Mouse (Mus musculus) lung, adult 2 months (tissue): Measurements from ENCODE around the gene Rnase13. TPM values are rescaled to one million over a fixed set of nuclear protein-coding genes. Genes with fewer than 3 reads are reported as not detected.
"Not testable (repeated sequence)": the region's sequence is repeated elsewhere in the genome, so short reads cannot be mapped to it uniquely, and the experiment has no call there.

ENCODE experiments used
- DNase-seq: peaks from one replicate; pipeline ENCODE4 v3.0.0; 2022
- H3K4me1 ChIP-seq: fragments of 200-500 bp; 2 replicates; pipeline ENCODE4 v1.6.1; 2011; ENCODE audit warnings: low read length; ENCODE audit not compliant: control insufficient read depth, insufficient read depth
- H3K4me3 ChIP-seq: fragments of 200-500 bp; replicated peaks from 2 replicates; pipeline ENCODE3; 2011; ENCODE audit warnings: low read depth, mild to moderate bottlenecking, control low read depth, low read length; ENCODE audit errors: extremely low read depth
- CTCF ChIP-seq: fragments of 200-500 bp; IDR thresholded peaks from 2 replicates; pipeline ENCODE4 v1.5.1; 2011; ENCODE audit warnings: mild to moderate bottlenecking, low read length, control low read depth; ENCODE audit not compliant: insufficient read depth
- POLR2A ChIP-seq: fragments of 200-500 bp; IDR thresholded peaks from 2 replicates; pipeline ENCODE4 v1.6.1; 2011; ENCODE audit warnings: low read depth, mild to moderate bottlenecking, control low read depth, low read length, borderline replicate concordance; ENCODE audit errors: extremely low read depth
- WGBS: fragments of 180-500 bp; shearing (Covaris S2); methylation state at CpG from one replicate; pipeline ENCODE4 v1.1.7; 2018; 5-methylcytosine and 5-hydroxymethylcytosine counted together
- polyA plus RNA-seq: library from polyadenylated mRNA; depleted of rRNA; stranded (reverse); fragments of >200 nt; gene quantifications from 2 replicates; pipeline ENCODE4 v1.2.3, GENCODE M21; 2012

Gene Rnase13
- polyA plus RNA-seq, 1 experiment, result not detected

- Histone ChIP-seq H3K4me1 (no peaks in the 10 kb centered on the region), H3K4me3 (peak overlapping the region; percentile 22)
- no peak for DNase-seq
- WGBS, result 43% methylated on average over 9 of the region's 9 CpGs
- TF ChIP-seq POLR2A (no peak), CTCF (no peak)
Measured at GRCm38 (mm10) chr14:51929968-51930367, 7.4 kb upstream of the Rnase13 start.

- Histone ChIP-seq H3K4me3 (peak overlapping the region; percentile 22), H3K4me1 (no peaks in the 10 kb centered on the region)
- peak; percentile 28 for DNase-seq
- TF ChIP-seq POLR2A (peak; percentile 69; the same call in 1 of the 2 replicates), CTCF (no peak)
- 56% methylated on average over 8 of the region's 8 CpGs for WGBS
Measured at GRCm38 (mm10) chr14:51929309-51929943, 6.9 kb upstream of the Rnase13 start.

GRCm38 (mm10) chr14:51926930-51927329 lies 4.4 kb upstream of the Rnase13 start:
- not testable (repeated sequence) for H3K4me1 ChIP-seq, H3K4me3 ChIP-seq, DNase-seq
- WGBS, result 95% methylated on average over 11 of the region's 11 CpGs

- TF ChIP-seq CTCF, result no peak
- TF ChIP-seq POLR2A, result no peak
- 71% methylated on average over 4 of the region's 4 CpGs for WGBS
- DNase-seq, result no peak
- Histone ChIP-seq H3K4me1 (no peaks in the 10 kb centered on the region), H3K4me3 (no peak overlapping the region)
Measured at GRCm38 (mm10) chr14:51923492-51923891, 919 bp upstream of the Rnase13 start.

GRCm38 (mm10) chr14:51922910-51923309 lies 337 bp upstream of the Rnase13 start:
- Histone ChIP-seq H3K4me1 (no peaks in the 10 kb centered on the region), H3K4me3 (no peak overlapping the region)
- TF ChIP-seq POLR2A (no peak), CTCF (no peak)
- 91% methylated on average over 2 of the region's 2 CpGs for WGBS
- DNase-seq, result no peak

- 60% methylated on average over 16 of the region's 16 CpGs for WGBS
- no peak for DNase-seq
Measured at GRCm38 (mm10) chr14:51921759-51922570, 608 bp downstream of the Rnase13 start.

GRCm38 (mm10) chr14:51918966-51919365 lies 3.6 kb downstream of the Rnase13 start:
- 84% methylated on average over 4 of the region's 4 CpGs for WGBS
- no peak overlapping the region for H3K4me3 ChIP-seq
- peaks cover 6% of the 10 kb centered on the region for H3K4me1 ChIP-seq
- no peak for DNase-seq
- TF ChIP-seq CTCF, result no peak
- TF ChIP-seq POLR2A, result no peak

More at GRCm38 (mm10) chr14:51921759-51922570, 608 bp downstream of the Rnase13 start:
- Histone ChIP-seq H3K4me3 (no peak overlapping the region), H3K4me1 (no peaks in the 10 kb centered on the region)
- TF ChIP-seq POLR2A (no peak), CTCF (no peak)

GRCm38 (mm10) chr14:51918125-51918524 lies 4.4 kb downstream of the Rnase13 start, which contains the start of gene Tppp2:
TSS of gene Tppp2 (plus strand) at chr14:51918425.
- TF ChIP-seq CTCF (no peak), POLR2A (no peak)
- Histone ChIP-seq H3K4me1 (peaks cover 6% of the 10 kb centered on the region), H3K4me3 (no peak within 1 kb of the TSS)
- no peak for DNase-seq
- WGBS, result 91% methylated on average over 4 of the region's 4 CpGs

- DNase-seq, result no peak
- 84% methylated on average over 4 of the region's 4 CpGs for WGBS
- TF ChIP-seq POLR2A, result no peak
- Histone ChIP-seq H3K4me1 (peaks cover 6% of the 10 kb centered on the region), H3K4me3 (no peak overlapping the region)
Measured at GRCm38 (mm10) chr14:51916539-51916938, 6.0 kb downstream of the Rnase13 start.

- Histone ChIP-seq H3K4me3 (no peak overlapping the region), H3K4me1 (peaks cover 6% of the 10 kb centered on the region)
- no peak for DNase-seq
- TF ChIP-seq CTCF (no peak), POLR2A (no peak)
- WGBS, result 5% methylated on average over 3 of the region's 3 CpGs
Measured at GRCm38 (mm10) chr14:51915030-51915429, 7.5 kb downstream of the Rnase13 start.
